Mouse (Mus musculus): ENCODE measurements at regions not wholly inside any gene's neighbourhood (a gene's known extent, or its start where the extent isn't known, plus 50 kb on each side); places are given as distances from the start of the nearest gene placed in this dataset.
"Not testable (repeated sequence)": the region's sequence is repeated elsewhere in the genome, so short reads cannot be mapped to it uniquely, and the experiment has no call there.

GRCm38 (mm10) chr8:35020480-35020879 lies 745.1 kb upstream of the Gm19410 start:
- DNase-seq (ENCODE audit: low read depth, low spot score) = no peak

DNA sequence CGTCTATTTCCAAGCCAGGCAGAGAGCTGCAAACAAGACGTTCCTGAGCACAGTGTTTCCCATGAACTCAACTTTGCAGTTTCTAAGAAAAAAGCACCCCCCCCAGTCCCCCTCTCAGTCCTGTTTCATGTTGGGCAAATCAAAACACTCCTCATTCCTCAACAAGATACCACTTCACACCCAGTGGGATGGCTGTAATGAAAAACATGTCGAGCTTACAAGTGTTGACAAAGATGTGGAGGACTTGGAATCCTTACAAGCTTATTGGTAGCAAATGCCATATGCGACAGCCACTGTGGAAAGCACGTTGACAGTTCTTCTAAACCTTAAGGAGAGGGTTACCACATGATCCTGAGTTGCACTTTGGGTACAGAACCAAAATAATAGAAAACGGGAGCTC lies 742.9 kb upstream of the Gm19410 start:
- no peak for DNase-seq (ENCODE audit: low read depth, low spot score)

DNA sequence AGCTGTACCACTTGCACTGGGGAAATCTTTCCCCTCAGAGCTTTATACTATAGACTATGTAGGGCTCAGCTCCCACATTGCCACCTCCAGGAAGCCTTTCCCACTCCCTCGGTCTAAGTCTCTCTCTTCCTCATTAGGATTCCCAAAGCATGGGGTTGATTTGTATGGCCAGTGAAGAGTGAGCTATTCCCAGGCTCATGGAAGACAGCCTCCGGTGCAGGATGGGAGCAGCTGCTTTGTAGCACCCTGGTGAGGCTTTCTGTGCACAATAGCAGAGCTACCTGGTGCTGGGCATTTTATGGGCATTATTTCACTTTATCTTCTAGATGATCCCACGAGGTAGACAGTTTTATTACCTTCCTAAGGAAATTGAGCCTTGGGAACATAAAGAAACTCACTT lies 717.8 kb upstream of the Gm19410 start:
- DNase-seq (ENCODE audit: low read depth, low spot score) = no peak

DNA sequence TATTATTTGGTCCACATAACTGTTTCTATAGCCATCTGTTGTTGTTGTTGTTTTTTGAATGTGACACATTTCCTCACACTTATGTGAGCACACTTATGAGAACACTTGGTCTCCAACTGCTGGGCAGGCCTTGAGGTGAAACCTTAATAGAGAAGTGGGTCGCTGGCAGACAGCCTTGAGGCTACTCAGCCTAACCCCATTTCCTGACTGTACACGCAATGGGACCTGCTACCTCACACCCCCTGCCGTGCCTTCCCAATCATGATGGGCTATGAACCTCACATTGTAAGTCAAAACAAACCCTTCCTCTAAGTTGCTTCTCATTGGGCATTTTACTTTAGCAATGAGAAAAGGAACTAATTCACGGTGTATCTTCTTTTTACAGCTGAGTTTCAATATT lies 712.1 kb upstream of the Gm19410 start:
- no peak for DNase-seq (ENCODE audit: low read depth, low spot score)

DNA sequence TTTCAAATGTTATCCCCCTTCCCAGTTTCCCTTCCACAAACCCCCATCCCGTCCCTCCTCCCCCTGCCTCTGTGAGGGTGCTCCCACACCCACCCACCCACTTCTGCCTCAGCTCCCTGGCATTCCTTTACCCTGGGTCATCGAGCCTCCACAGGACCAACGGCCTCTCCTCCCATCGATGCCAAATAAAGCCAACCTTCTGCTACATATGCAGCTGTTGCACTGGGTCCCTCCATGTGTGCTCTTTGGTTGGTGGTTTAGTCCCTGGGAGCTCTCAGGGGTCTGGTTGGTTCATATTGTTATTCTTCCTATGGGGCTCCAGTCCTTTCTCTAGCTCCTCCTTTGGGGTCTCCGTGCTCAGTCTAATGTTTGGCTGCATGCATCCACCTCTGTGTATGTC lies 704.5 kb upstream of the Gm19410 start:
- no peak for DNase-seq (ENCODE audit: low read depth, low spot score)

GRCm38 (mm10) chr8:35068228-35068627 lies 697.4 kb upstream of the Gm19410 start:
- DNase-seq (ENCODE audit: low read depth, low spot score) = no peak

DNA sequence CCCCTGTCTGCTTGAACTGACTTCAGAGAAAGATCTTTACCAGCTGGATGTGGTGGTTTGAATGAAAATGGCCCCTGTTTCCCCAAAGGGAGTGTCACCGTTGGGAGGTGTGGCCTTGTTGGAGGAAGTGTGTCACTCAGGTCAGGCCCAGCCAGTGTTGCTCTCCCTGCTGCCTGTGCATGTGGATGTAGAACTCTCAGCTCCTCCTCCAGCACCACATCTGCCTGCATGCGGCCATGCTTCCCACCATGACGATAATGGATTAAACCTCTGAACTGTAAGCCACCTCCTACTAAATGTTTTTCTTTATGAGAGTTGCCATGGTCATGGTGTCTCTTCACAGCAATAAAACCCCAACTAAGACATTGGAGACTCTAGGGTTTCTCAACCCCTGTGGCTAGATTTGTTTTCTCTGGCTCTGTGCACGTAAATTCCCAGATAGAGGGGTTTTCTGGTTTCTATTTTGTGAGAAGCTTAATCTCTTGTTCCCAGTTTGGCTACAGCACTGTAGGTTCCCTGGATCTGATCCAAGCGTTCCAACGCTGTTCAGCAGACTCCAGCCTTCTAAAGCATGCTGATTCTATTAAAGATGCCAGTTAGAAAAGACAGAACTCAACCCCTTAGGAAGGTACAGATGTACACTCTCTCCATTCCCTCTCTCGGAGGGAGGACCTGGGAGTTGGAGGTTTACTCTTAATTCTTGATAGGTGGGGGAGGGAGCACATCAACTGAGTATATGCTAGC lies 695.2 kb upstream of the Gm19410 start:
- DNase-seq (ENCODE audit: low read depth, low spot score) = no peak

- DNase-seq (ENCODE audit: low read depth, low spot score) = no peak
These were observed 689.6 kb upstream of the Gm19410 start for GRCm38 (mm10) chr8:35075971-35076370.

DNA sequence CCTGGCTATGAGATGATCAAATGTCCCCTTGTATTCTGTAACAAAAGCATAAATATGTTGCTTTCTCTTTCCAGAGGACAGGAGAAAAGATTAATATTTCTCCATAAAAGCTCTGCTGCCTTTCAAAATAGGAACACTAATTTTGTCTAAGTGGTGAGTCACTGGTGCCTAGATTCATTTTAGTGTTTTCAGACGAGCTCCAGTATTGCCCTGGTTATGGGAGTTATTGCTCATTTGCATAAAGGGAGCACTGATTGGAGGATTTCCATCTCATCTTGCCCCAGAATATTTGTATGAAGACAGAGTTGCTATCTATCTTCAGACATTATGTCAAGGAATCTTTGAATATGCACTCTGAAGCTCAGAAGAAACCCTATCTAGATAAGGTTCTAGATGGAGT lies 682.4 kb upstream of the Gm19410 start:
- no peak for DNase-seq (ENCODE audit: low read depth, low spot score)

- DNase-seq (ENCODE audit: low read depth, low spot score) = no peak
These were observed 678.5 kb upstream of the Gm19410 start for GRCm38 (mm10) chr8:35087070-35087469.

DNA sequence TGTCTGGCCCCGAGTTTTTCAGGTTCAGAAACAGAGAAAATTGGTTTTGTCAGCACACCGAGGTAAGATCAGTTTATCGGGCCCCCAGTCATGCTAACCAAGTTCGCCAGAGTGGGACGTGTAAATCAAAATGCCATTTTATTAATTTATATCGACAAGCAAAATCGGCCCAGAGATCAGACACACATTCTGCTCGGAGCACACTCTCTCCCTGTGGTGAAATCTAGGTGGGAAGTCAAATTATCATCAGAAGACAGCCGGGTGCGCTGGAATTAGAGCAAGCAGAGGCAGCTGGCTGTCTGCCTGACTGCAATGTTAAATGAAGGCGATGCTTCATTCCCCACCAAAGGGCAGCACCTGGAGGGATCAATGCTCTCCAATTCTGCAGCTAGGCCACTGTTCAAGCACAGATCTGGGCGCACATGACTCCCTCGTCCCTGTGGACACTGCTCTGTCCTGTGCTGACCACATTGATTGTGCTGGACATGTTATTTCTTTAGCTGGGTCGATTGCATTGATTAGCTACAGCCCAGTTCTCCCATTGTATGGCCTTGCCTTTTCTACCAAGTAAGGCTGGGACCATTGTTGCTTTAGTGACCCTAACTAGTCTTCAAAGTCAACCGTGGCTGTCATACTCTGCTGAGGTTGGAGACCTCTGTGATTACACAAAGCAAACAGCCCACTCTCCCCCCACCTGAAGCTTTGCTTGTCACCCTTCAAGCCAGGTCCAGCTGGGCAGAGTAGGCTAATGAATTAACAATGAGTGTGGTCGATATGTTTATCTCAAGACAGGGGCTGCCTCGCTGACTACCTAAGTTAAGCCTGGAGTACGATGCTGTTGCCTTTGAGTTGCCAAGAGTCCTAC lies 677.0 kb upstream of the Gm19410 start:
- no peak for DNase-seq (ENCODE audit: low read depth, low spot score)

- DNase-seq (ENCODE audit: low read depth, low spot score) = no peak
These were observed 676.1 kb upstream of the Gm19410 start for GRCm38 (mm10) chr8:35089519-35089918.

GRCm38 (mm10) chr8:35101701-35102100 lies 663.9 kb upstream of the Gm19410 start:
- no peak for DNase-seq (ENCODE audit: low read depth, low spot score)

DNA sequence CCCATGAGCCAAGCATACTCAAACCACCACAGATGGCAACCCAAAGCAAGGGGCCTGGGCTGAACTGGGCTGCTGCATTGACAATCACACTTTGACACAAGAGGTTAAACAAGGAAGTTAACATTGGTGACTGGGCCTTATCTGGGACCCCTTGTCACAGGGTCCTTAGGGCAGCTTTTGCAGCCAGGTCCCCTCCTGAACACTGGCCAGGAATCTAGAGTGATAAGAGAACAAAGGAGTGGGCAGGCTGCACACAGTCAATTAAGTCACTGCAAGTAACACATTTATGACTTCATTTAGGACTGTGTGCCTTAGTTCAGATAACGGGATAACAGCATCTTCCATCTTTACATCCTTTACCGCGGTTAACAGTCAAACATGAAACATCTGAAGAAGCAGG lies 663.5 kb upstream of the Gm19410 start:
- not testable (repeated sequence) for DNase-seq (ENCODE audit: low read depth, low spot score)

DNA sequence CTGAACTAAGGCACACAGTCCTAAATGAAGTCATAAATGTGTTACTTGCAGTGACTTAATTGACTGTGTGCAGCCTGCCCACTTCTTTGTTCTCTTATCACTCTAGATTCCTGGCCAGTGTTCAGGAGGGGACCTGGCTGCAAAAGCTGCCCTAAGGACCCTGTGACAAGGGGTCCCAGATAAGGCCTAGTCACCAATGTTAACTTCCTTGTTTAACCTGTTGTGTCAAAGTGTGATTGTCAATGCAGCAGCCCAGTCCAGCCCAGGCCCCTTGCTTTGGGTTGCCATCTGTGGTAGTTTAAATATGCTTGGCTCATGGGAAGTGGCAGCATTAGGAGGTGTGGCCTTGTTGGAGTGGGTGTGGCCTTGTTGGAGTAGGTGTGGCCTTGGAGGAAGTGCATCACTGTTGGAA lies 661.1 kb upstream of the Gm19410 start:
- not testable (repeated sequence) for DNase-seq (ENCODE audit: low read depth, low spot score)

DNA sequence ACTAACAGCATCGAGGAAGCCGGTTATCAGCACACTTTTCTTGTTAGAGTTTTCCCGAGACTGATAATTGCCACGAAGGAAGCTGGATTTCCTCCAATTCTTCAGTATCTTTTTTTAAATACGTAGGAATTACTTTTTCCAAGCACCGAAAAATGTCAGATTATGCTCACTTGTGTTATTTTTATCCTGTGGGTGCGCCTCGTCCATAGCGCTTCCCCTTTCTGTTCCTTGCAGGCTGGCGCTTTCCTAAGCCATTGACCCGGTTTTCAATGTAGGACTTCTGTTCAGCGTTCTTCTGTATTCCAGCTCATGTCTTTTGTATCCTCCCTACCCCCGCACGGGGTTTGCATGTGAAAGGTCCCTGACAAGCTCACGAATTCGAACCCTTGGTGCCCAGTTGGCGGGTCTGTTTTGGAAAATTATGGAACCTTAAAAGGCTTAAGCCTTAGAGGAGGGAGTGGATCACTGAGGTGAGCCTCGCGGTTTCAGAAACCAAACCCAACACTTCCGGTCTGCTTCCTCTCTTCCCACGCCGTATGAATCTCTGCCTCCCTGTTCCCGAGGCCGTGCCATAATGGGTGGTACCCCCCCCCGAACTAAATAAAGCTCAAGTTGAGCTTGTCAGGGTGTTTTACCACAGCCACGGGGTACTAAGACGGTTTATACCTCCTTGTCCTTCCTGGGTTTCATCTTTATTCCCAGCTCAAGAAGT lies 655.9 kb upstream of the Gm19410 start:
- DNase-seq (ENCODE audit: low read depth, low spot score) = no peak

DNA sequence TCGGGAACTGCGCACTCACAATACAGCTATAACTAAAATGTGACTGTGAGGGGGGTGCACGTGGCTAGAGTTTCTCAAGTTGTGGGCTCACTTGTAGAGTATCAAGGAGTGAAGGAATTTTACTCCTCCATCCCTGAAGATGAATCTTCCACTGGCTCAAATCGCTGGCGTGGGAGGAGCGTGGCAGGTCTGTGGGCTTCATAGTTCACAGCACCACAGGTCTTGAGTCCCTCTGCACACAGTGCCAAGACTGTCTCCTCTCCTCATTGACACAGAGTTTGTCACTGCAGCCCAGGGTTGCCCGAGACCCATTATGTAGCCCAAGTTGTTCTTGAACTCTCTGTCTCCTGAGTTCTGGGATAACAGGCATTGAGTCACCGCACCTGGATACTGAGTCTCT lies 655.3 kb upstream of the Gm19410 start:
- DNase-seq (ENCODE audit: low read depth, low spot score) = no peak

GRCm38 (mm10) chr8:35111130-35111529 lies 654.5 kb upstream of the Gm19410 start:
- DNase-seq (ENCODE audit: low read depth, low spot score) = no peak

DNA sequence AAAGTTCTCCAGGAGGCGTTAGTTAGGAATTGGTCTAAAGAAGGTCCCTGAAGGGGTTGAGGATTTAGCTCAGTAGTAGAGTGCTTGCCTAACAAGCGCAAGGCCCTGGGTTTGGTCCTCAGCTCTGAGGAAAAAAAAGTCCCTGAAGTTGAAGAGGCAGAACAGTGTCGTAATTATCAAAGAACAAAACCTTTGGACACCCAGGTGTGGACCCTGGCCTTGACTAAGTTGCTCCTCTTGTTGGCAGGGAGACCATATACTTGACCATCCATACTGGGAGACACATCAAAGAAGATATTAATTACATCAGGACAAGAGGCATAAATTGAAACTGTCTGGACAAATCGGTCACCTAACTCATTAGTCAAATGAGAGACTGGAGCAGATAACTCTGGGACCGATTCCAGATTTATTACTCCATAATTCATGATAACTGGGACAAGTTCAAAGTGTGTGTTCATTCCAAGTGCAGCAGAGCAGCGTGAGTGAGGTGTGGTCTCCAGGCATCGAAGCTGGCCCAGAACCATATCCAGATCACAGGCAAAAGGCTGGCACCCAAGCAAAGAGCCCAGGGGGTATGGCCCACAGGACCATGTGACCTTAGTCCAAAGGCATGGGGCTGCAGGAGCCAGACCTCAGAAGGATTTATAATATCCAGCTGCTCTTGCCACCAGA lies 652.9 kb upstream of the Gm19410 start:
- no peak for DNase-seq (ENCODE audit: low read depth, low spot score)

DNA sequence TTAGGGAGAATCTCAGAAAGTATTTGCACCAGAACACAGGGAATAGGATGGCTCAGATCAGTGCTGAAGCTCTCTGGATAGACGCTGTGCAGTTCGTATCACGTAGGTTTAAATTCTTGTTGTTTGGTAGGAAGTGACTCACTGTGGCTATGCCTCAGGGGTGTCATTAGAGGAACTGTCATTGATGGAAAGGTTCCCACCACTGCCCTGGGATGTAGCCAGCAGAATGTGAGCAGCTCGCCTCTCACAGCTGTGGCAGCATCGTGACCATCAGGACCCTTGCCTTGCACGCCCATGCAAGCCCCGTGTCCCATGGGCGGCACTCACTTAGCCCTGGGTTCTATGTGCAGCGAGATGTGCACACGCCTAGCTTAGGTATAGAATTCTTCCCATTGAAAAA lies 651.6 kb upstream of the Gm19410 start:
- DNase-seq (ENCODE audit: low read depth, low spot score) = no peak

DNA sequence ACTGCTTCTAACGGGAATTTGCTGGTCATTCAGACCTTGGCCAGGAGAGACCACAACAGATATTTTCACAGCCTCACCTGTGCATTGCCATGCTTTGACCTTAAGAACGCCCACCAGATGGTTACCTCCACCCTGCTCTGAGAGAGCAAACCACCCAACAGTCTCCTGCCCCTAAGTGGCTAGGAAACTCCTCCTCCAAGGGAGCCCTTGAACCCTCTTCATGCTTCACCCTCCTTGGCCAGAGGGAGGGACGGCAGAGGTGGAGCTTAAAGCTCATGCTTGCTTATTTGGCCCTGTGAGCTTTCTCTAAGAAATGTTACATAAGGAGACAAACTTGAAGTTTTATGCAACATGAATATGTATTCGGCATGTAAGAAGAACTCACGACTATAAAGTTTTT lies 645.0 kb upstream of the Gm19410 start:
- no peak for DNase-seq (ENCODE audit: low read depth, low spot score)

DNA sequence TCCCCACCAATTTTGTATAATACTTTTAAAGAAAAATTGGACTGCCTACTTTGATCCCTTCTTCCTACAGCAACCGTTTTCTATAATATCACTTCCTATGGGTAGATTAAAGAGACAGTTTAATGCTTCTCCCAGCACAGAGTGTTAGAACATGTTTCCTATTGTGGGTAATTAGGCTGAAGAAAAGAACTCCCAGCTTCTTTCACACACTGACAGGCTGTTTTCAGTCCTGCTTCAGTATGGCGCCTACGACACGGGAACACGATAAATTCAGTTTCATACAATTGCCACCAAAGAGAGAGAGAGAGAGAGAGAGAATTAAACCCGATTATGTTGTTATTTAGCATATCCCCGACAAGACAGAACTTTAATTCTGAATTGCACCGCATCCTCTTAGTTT lies 644.5 kb upstream of the Gm19410 start:
- no peak for DNase-seq (ENCODE audit: low read depth, low spot score)
